Mouse (Mus musculus): Measurements from ENCODE around the gene Ran.

Ran gene

DNA sequence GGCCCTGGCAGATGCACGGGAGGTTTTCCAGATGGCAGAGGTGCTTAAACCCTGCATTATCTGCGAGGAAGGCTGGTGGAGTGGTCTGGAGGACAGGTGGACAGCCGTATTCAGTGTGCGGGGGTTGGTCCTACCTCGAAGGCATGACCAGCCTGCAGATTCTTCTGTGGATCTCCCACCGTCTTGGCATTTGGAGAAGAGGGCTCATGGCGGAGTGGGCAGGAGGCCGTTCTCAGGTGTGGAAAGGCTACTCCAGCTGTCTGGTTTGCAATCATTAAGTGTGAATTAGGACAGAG lies 43.9 kb downstream of the Ran start:
- DNase-seq (ENCODE audit: low spot score in 2 of 2) = no peak

DNA sequence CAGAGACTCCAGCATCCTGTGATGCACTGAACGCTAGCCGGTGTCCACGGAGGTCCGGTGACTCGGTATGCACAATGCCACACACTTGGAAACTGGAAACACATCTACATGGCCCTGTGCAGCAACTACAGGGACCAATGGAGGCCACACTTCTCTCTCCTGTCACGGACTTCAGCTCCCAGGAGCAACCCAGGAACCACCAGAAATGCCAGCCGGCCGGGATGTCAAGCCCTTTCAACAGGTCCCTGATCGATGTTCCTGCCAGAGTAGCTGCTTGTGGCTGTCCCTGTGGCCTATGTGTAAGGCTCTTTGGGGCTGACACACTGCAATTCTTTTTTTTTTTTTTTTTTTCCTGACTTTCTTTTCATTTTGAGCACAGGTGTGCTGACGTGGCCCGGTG lies 44.3 kb downstream of the Ran start:
- no peak for DNase-seq (ENCODE audit: low spot score in 2 of 2)

DNA sequence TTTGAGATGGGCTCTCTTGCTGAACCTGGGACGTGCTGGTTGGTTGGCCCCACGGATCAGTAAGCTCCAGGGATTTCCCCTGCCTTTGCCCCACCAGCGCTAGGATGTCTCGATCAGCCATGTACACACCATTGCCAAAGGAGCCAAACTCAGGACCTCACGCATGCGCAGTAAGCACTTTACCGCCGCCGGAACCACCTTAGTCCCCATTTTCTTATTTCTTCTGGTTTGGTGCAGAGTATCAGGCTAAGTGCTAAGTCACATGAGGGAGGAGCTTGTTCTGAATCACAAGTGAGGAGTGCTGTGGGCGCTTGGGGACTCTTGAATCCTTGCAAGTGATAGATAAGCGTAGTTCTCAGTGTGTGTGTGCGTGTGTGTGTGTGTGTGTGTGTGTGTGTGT lies 45.4 kb downstream of the Ran start:
- no peak for DNase-seq (ENCODE audit: low spot score in 2 of 2)

DNA sequence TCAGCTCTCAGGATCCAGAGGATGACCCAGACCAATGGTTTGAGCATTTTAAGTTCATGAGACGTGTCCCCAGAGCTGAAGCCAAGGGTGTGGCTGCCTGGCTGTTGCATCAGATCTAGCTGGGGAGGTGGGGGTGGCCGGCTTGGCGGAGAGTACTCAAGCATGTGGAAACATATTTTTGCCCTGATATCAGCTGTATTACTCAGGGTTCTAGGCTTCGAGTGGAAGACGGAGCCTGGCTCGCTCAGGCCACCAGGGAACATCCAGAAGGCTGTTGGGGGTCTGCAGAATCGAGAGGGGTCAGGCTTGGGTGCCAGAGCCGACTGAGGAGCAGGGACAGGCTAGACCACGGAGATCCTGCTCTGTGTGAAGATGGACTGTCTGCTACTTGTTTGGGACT lies 46.1 kb downstream of the Ran start:
- DNase-seq (ENCODE audit: low spot score in 2 of 2) = no peak

DNA sequence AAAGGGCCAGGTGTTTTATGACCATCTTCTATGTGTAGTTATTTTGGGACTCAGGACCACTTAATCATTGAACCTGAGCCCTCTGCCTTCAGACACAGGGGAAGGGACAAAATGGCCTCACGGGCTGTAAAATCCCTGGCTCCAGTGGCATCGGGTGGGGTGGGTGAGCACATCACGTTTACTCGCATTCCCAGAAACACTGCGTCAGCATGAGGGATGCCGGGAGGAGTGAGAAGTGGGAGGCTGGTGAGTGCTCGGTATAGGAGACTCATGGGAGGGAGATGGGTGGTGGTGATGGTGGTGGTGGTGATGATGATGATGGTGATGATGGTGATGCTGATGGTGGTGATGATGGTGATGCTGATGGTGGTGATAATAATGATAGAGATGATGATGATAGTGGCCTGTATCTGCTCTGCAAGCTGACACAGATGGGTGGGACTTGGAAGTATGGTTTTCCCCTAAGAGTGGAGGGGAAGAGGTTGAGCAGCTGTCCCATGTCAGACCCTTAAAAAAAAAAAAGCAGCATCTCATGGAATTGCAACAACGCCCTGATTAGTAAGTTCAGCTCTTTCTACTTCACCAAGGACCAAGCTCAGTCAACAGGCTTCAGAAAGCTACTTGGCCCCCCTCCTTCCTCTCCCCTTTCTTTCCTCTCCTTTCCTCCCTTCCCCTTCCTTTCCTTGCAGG lies 46.8 kb downstream of the Ran start:
- no peak for DNase-seq (ENCODE audit: low spot score in 2 of 2)

DNA sequence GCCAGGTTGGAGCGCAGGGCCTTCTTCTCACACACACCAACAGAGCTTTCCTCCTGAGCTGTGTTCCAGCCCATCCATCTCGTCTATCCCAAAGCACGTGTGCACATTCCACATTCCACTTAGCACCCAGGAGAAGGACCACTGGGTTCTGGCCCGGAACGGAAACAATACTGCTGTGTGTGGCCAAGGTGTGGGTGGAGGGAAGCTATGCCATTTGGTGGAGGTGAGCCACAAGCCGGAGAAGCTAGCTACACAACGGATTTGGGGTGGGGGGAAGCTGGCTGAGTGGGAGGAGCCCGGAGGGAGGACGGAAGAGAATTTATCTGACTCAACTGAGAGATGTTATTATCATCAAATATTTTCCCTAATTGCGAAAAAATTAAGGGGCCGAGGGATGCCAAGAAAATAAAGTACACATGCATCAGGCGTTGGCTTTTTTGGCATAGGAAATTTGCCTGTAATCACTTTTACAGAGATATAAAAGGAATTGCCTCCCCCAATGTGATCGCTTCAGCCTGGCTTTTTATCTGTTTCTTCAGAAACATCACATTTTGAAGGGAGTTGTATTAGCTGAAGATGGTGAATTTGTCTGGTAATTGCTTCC lies 47.5 kb downstream of the Ran start:
- DNase-seq (ENCODE audit: low spot score in 2 of 2) = no peak

DNA sequence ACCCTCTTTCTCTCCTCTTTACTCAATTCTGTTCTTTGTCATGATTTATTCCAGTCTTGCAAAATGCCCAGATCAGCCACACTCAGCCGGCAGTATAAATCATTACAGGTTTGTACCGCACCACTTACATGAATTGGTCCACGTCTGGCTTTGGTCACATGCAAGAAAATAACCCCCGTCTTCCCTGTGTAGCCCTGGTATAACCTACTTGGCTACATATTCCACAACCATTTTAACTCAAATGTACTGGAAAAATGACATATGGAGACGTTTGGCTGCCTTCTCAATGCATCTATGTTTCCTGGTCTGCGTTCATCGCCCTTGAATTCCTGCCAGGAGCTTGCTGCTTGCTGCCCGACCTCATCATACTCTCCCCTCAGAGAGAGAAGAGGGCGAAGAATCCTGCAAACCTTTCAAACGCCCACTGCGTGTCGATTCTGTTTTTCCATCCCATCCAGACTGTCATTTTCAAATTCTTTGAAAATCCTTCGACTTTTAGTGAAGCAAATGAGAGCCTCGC lies 52.0 kb downstream of the Ran start:
- no peak for DNase-seq (ENCODE audit: low spot score in 2 of 2)

DNA sequence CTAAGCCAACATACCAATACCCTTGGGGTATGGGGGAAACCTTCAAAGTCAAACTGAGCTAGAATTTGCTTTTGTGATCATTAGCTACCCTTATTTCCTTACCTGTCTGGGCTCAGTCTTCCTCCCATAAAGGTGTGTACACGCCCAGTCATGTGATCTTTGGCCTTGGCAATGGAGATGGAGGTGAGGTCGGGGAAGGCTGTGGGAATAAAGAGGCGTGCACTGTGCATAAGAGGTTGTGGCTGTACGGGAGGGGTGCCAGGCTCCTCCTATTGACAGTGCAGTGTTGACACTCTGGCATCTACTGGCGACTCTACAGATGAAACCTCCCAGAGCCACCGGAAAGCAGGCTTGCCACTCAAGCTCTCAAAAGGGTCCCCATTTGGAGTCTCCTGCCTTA lies 53.5 kb downstream of the Ran start:
- no peak for DNase-seq (ENCODE audit: low spot score in 2 of 2)
